Mouse (Mus musculus) intestine, embryonic 14.5 days (tissue): Measurements from ENCODE around the gene Ppt2. TPM values are rescaled to one million over a fixed set of nuclear protein-coding genes. Genes with fewer than 3 reads are reported as not detected.
A peak's percentile ranks its signal among the peaks of the same experiment; 100 is the strongest.

Experiments
- ATAC-seq: fragments of 200-750 bp; cut with Nextera tagmentation; replicated peaks from 2 replicates; pipeline ENCODE4 v1.8.0; 2017; ENCODE audit warnings: low read depth, moderate number of reproducible peaks, moderate TSS enrichment, moderate library complexity; ENCODE audit not compliant: low FRiP score, low TSS enrichment
- DNase-seq: peaks from one replicate; pipeline ENCODE4 v3.0.0-alpha.2; 2018; ENCODE audit warnings: low spot score
- H3K27ac ChIP-seq: fragments of 300-500 bp; sonication (generic); 2 replicates; pipeline ENCODE4 v1.5.1; 2014; ENCODE audit warnings: low read depth, mild to moderate bottlenecking, control low read depth
- H3K27me3 ChIP-seq: fragments of 300-500 bp; sonication (generic); replicated peaks from 2 replicates; pipeline ENCODE4 v1.6.1; 2014; ENCODE audit warnings: low read length, control low read depth; ENCODE audit not compliant: control insufficient read depth, insufficient read depth
- H3K36me3 ChIP-seq: fragments of 300-500 bp; sonication (generic); 2 replicates; pipeline ENCODE4 v1.6.1; 2014; ENCODE audit warnings: low read length, control low read depth; ENCODE audit not compliant: control insufficient read depth, insufficient read depth
- H3K4me1 ChIP-seq: fragments of 300-500 bp; sonication (generic); replicated peaks from 2 replicates; pipeline ENCODE4 v1.6.1; 2014; ENCODE audit warnings: low read length, control low read depth, mixed read lengths; ENCODE audit not compliant: control insufficient read depth, insufficient read depth
- H3K4me2 ChIP-seq: fragments of 300-500 bp; sonication (generic); 2 replicates; pipeline ENCODE4 v1.6.1; 2014; ENCODE audit warnings: low read length
- H3K4me3 ChIP-seq: fragments of 300-500 bp; sonication (generic); 2 replicates; pipeline ENCODE4 v1.5.1; 2014; ENCODE audit warnings: low read depth, low read length, control low read depth, mixed read lengths
- H3K9ac ChIP-seq: fragments of 300-500 bp; sonication (generic); 2 replicates; pipeline ENCODE4 v1.6.1; 2014; ENCODE audit warnings: mild to moderate bottlenecking, low read length
- H3K9me3 ChIP-seq: fragments of 300-500 bp; sonication (generic); 2 replicates; pipeline ENCODE4 v1.6.1; 2016; ENCODE audit warnings: low read length, control low read depth; ENCODE audit not compliant: control insufficient read depth
- WGBS: fragments of 180-500 bp; shearing (Covaris S2); extraction: QIAGEN DNeasy Blood & Tissue Kit; methylation state at CpG from one replicate; pipeline ENCODE4 v1.1.7; 2014; 5-methylcytosine and 5-hydroxymethylcytosine counted together
- polyA plus RNA-seq: library from polyadenylated mRNA; unstranded; fragments of >200 nt; fragmentation: Nextera tagmentation; extraction: Ambion mirVana; gene quantifications from 2 replicates; pipeline ENCODE4 v1.2.1, GENCODE M21; 2014

The Ppt2 gene
- polyA plus RNA-seq, 1 experiment from 2014 or later = 34.8 TPM

GRCm38 (mm10) chr17:34618999-34619398 lies 9.3 kb downstream of the Ppt2 start:
- H3K27me3 ChIP-seq = no peaks in the 10 kb centered on the region
- WGBS = 22% methylated on average over 6 of the region's 6 CpGs
- DNase-seq (peak; percentile 79), ATAC-seq (no peak)
- no peak overlapping the region for H3K4me2 ChIP-seq
- no peaks in the 10 kb centered on the region for H3K9me3 ChIP-seq
- H3K9ac ChIP-seq = no peak overlapping the region
- no peak overlapping the region for H3K27ac ChIP-seq
- H3K4me1 ChIP-seq = no peaks in the 10 kb centered on the region
- peaks cover 67% of the 10 kb centered on the region for H3K36me3 ChIP-seq
- no peak overlapping the region for H3K4me3 ChIP-seq

- 81% methylated on average over 6 of the region's 6 CpGs for WGBS
- Histone ChIP-seq H3K4me3 (no peak within 1 kb of the TSS), H3K36me3 (peaks cover 77% of the 10 kb centered on the region), H3K27ac (no peak within 1 kb of the TSS), H3K27me3 (no peaks in the 10 kb centered on the region), H3K9me3 (no peaks in the 10 kb centered on the region), H3K9ac (no peak within 1 kb of the TSS), H3K4me2 (no peak within 1 kb of the TSS), H3K4me1 (no peaks in the 10 kb centered on the region)
- no peak for DNase-seq
- no peak for ATAC-seq
Measured at GRCm38 (mm10) chr17:34615871-34616270, 12.4 kb downstream of the Ppt2 start, which contains the start of gene Egfl8. Gene Egfl8, minus strand, starts transcription at chr17:34615971.

DNA sequence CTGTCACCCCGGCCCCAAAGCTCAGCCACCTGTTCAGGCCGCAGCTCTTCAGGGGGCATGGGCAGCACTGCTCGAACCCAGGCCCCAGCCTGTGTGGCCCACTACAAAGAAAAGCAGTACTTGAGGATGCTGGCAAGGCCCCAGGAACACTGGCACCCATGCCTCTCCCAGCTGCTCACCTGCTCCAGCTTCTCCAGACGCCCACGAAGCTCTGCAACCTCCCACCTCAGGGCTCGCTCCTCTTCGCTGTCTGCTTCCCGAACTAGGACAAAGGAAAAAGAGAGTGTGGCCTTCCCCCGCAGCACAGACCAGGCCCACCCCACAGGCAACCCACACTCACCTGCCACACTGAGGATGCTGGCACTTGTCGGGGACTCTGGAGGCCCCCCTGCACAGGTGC lies 14.5 kb downstream of the Ppt2 start:
- ATAC-seq (no peak), DNase-seq (no peak)
- Histone ChIP-seq H3K9me3 (no peaks in the 10 kb centered on the region), H3K4me1 (no peaks in the 10 kb centered on the region), H3K9ac (no peak overlapping the region), H3K36me3 (peaks cover 70% of the 10 kb centered on the region), H3K27ac (no peak overlapping the region), H3K27me3 (no peaks in the 10 kb centered on the region), H3K4me3 (no peak overlapping the region), H3K4me2 (no peak overlapping the region)
- 86% methylated on average over 10 of the region's 10 CpGs for WGBS

- DNase-seq (no peak), ATAC-seq (no peak)
- H3K9ac ChIP-seq = no peak overlapping the region
- no peak overlapping the region for H3K4me2 ChIP-seq
- H3K4me1 ChIP-seq = 0 out of 2 replicates have a peak, but pooled peaks cover 1% of the 10 kb centered on the region
- 82% methylated on average over 11 of the region's 11 CpGs for whole genome bisulfite sequencing
- peaks cover 71% of the 10 kb centered on the region for H3K36me3 ChIP-seq
- H3K27me3 ChIP-seq = no peaks in the 10 kb centered on the region
- no peaks in the 10 kb centered on the region for H3K9me3 ChIP-seq
- H3K27ac ChIP-seq = no peak overlapping the region
- no peak overlapping the region for H3K4me3 ChIP-seq
Measured at GRCm38 (mm10) chr17:34613054-34613645, 15.2 kb downstream of the Ppt2 start.

DNA sequence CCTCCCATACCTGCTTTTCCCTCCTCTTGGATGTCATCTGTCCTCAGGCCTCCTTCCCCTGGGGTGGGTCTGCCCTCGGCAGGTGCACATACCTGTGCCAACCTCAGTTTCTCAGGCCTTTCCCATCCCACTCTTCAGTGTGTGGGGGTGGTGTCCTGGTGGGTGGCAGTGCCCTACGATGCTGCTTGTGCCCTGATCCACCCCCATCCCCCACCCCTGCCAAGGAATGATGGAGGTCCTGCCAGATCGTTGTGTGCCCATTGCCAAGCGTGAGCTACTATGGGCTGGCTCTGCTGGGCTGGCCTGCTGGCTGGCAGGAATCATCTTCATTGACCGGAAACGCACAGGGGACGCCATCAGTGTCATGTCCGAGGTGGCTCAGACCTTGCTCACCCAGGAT lies 17.3 kb downstream of the Ppt2 start:
- Histone ChIP-seq H3K4me3 (no peak overlapping the region), H3K4me1 (peaks cover 14% of the 10 kb centered on the region), H3K36me3 (peaks cover 63% of the 10 kb centered on the region), H3K27ac (no peak overlapping the region), H3K9ac (no peak overlapping the region), H3K27me3 (no peaks in the 10 kb centered on the region), H3K9me3 (no peaks in the 10 kb centered on the region), H3K4me2 (no peak overlapping the region)
- ATAC-seq = no peak
- DNase-seq = peak; percentile 45
- 93% methylated on average over 8 of the region's 8 CpGs for WGBS

- Histone ChIP-seq H3K36me3 (peaks cover 34% of the 10 kb centered on the region), H3K27ac (no peak overlapping the region), H3K9me3 (no peaks in the 10 kb centered on the region), H3K4me3 (no peak overlapping the region), H3K9ac (no peak overlapping the region), H3K4me2 (no peak overlapping the region), H3K27me3 (no peaks in the 10 kb centered on the region), H3K4me1 (peaks cover 24% of the 10 kb centered on the region)
- 83% methylated on average over 7 of the region's 7 CpGs for whole genome bisulfite sequencing
- ATAC-seq = no peak
- DNase-seq = no peak
Measured at GRCm38 (mm10) chr17:34607997-34608396, 20.3 kb downstream of the Ppt2 start.

DNA sequence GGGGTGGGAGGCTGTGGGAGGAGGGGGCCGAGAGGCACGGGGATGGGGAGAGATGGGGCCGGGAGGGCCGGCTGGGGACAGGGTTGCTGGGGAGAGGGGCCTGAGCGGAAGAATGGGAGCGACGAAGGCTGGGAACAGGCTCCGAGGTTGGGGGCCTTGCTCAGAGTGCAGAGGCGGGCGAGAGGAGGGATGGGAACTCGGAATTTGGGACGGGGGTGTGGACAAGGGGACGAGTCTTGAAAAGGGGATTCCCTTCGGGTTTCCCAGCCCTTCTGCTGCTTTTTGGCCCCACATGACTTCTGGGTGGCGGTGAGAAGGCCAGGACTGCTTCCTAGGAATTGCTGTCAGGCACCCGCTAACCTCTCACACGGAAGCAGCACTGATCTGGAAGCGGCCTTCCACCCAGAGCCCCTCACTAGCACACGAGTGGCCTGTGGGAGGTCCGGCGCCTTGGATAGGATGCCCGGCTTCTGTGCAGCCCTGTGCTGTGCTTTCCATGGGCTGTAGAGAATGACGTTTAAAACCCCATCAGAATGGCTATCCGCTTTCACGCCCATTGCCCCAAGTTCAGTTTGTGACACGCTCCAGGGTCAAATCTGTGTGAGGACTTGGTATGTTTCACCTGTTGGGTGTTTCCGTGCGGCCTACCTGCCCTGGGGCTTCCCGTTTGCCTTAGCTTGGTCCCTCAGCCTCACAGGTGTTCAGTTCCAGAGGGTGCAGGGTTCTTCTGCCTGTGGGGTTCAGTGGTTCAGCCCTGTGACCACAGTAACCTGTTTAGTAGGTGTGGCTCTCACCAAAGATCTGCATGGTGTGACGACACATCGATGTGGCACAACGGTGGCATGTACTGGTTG lies 21.9 kb downstream of the Ppt2 start:
- peak overlapping the region; percentile 97 for H3K4me3 ChIP-seq
- no peak for ATAC-seq
- peak overlapping the region; percentile 86 for H3K9ac ChIP-seq
- peaks cover 22% of the 10 kb centered on the region for H3K36me3 ChIP-seq
- no peak for DNase-seq
- H3K27ac ChIP-seq = peak overlapping the region; percentile 90
- H3K4me2 ChIP-seq = peak overlapping the region; percentile 94
- 15% methylated on average over 32 of the region's 32 CpGs for WGBS
- H3K4me1 ChIP-seq = peaks cover 33% of the 10 kb centered on the region
- no peaks in the 10 kb centered on the region for H3K27me3 ChIP-seq
- no peaks in the 10 kb centered on the region for H3K9me3 ChIP-seq

DNA sequence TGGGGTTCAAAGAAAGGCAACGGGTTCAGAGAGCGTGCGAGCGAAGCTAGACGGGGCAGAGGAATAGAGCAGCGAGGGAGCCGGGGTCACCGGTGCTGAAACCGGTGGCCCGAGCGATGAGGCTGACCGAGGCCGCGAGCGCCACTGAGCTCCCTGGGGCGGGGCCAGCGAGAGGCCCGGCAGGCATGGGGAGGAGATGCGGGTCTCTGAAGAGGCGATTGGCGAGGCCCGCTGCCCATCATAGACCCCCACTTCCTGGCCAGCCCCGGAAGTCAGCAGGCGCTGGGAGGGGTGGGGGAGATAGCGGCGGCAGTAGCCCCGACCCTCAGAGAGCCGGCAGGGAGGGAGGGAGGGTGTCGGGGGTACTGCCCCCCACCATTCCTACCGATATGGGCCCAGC lies 22.7 kb downstream of the Ppt2 start:
- WGBS = 0% methylated on average over 23 of the region's 30 CpGs
- H3K27me3 ChIP-seq = no peaks in the 10 kb centered on the region
- H3K4me1 ChIP-seq = peaks cover 33% of the 10 kb centered on the region

More for the DNA sequence above, 22.7 kb downstream of the Ppt2 start:
- peak; percentile 97 for DNase-seq
- Histone ChIP-seq H3K4me2 (peak overlapping the region; percentile 94), H3K27ac (peak overlapping the region; percentile 90), H3K9ac (peak overlapping the region; percentile 86), H3K36me3 (peaks cover 22% of the 10 kb centered on the region), H3K4me3 (peak overlapping the region; percentile 97), H3K9me3 (no peaks in the 10 kb centered on the region)
- peak; percentile 33 for ATAC-seq
